Mouse (Mus musculus) small intestine, adult 2 months (tissue): ENCODE measurements at regions not wholly inside any gene's neighbourhood (a gene's known extent, or its start where the extent isn't known, plus 50 kb on each side); places are given as distances from the start of the nearest gene placed in this dataset.

Experiments used
- CTCF ChIP-seq: fragments of 200-500 bp; IDR thresholded peaks from 2 replicates; pipeline ENCODE4 v1.5.1; 2012; ENCODE audit warnings: low read depth, mild to moderate bottlenecking, control low read depth, inconsistent platforms, low read length, moderate library complexity, mixed read lengths; ENCODE audit not compliant: insufficient replicate concordance, insufficient read length; ENCODE audit errors: extremely low read depth
- POLR2A ChIP-seq: fragments of 200-500 bp; IDR thresholded peaks from 2 replicates; pipeline ENCODE4 v1.6.1; 2012; ENCODE audit warnings: low read depth, mild to moderate bottlenecking, control low read depth, inconsistent platforms, low read length, moderate library complexity

- no peak for TF ChIP-seq POLR2A
- TF ChIP-seq CTCF: no peak
These were observed 164.0 kb upstream of the Klf14 start for GRCm38 (mm10) chr6:31122895-31123294.
